Mouse (Mus musculus) midbrain, embryonic 14.5 days (tissue): ENCODE data around the gene Lin7c. TPM values are rescaled to one million over a fixed set of nuclear protein-coding genes. Genes with fewer than 3 reads are reported as not detected.
A peak's percentile ranks its signal among the peaks of the same experiment; 100 is the strongest.

ENCODE experiments used
- ATAC-seq: fragments of 200-750 bp; cut with Nextera tagmentation; 2 replicates; pipeline ENCODE4 v1.8.0; 2017; ENCODE audit warnings: moderate number of reproducible peaks, moderate library complexity; ENCODE audit not compliant: low FRiP score, low TSS enrichment
- DNase-seq: peaks from one replicate; pipeline ENCODE4 v3.0.0-alpha.2; 2015
- H3K27ac ChIP-seq: fragments of 300-500 bp; sonication (generic); replicated peaks from 2 replicates; pipeline ENCODE4 v1.5.1; 2014; ENCODE audit warnings: mild to moderate bottlenecking, low read depth, low read length, moderate library complexity
- H3K27me3 ChIP-seq: fragments of 300-500 bp; sonication (generic); 2 replicates; pipeline ENCODE4 v1.6.1; 2014; ENCODE audit warnings: low read length, control low read depth, mixed read lengths; ENCODE audit not compliant: control insufficient read depth, insufficient read depth
- H3K36me3 ChIP-seq: fragments of 300-500 bp; sonication (generic); 2 replicates; pipeline ENCODE4 v1.6.1; 2014; ENCODE audit warnings: low read length, control low read depth; ENCODE audit not compliant: control insufficient read depth, insufficient read depth
- H3K4me1 ChIP-seq: fragments of 300-500 bp; sonication (generic); 2 replicates; pipeline ENCODE4 v1.6.1; 2014; ENCODE audit warnings: mild to moderate bottlenecking, antibody characterized with exemption, low read length, control low read depth; ENCODE audit not compliant: control insufficient read depth, insufficient read depth
- H3K4me2 ChIP-seq: fragments of 300-500 bp; sonication (generic); 2 replicates; pipeline ENCODE4 v1.6.1; 2014; ENCODE audit warnings: mild to moderate bottlenecking, low read length, moderate library complexity
- H3K4me3 ChIP-seq: fragments of 300-500 bp; sonication (generic); replicated peaks from 2 replicates; pipeline ENCODE4 v1.5.1; 2014; ENCODE audit warnings: low read depth, low read length
- H3K9ac ChIP-seq: fragments of 300-500 bp; sonication (generic); replicated peaks from 2 replicates; pipeline ENCODE4 v1.6.1; 2014; ENCODE audit warnings: mild to moderate bottlenecking, low read length, moderate library complexity
- H3K9me3 ChIP-seq: fragments of 300-500 bp; sonication (generic); 2 replicates; pipeline ENCODE4 v1.6.1; 2016; ENCODE audit warnings: low read length, control low read depth, mixed read lengths; ENCODE audit not compliant: control insufficient read depth
- WGBS: fragments of 180-500 bp; shearing (Covaris S2); extraction: QIAGEN DNeasy Blood & Tissue Kit; methylation state at CpG from one replicate; pipeline ENCODE4 v1.1.7; 2014; 5-methylcytosine and 5-hydroxymethylcytosine counted together
- polyA plus RNA-seq: library from polyadenylated mRNA; unstranded; fragments of >200 nt; fragmentation: Nextera tagmentation; extraction: Ambion mirVana; gene quantifications from 2 replicates; pipeline ENCODE4 v1.2.1, GENCODE M21; 2014

Lin7c gene
- polyA plus RNA-seq, 1 experiment from 2014 or later, result 249 TPM

GRCm38 (mm10) chr2:109941973-109942444 is 51.4 kb downstream of the Lin7c start:
- Histone ChIP-seq H3K27me3 (no peaks in the 10 kb centered on the region), H3K4me2 (no peak overlapping the region), H3K4me1 (peaks cover 25% of the 10 kb centered on the region), H3K9ac (no peak overlapping the region), H3K4me3 (no peak overlapping the region), H3K36me3 (no peaks in the 10 kb centered on the region), H3K27ac (no peak overlapping the region), H3K9me3 (no peaks in the 10 kb centered on the region)
- ATAC-seq (peak; percentile 68), DNase-seq (peak; percentile 52)
- 7% methylated on average over 5 of the region's 5 CpGs for WGBS

GRCm38 (mm10) chr2:109942810-109943570 is 52.3 kb downstream of the Lin7c start:
- peak overlapping the region; percentile 13; the same call in 1 of the 2 replicates for H3K4me2 ChIP-seq
- no peaks in the 10 kb centered on the region for H3K9me3 ChIP-seq
- DNase-seq (peak; percentile 73), ATAC-seq (peak; percentile 84)
- no peak overlapping the region for H3K4me3 ChIP-seq
- no peaks in the 10 kb centered on the region for H3K27me3 ChIP-seq
- H3K27ac ChIP-seq, result peak overlapping the region; percentile 14; the same call in 1 of the 2 replicates
- peaks cover 25% of the 10 kb centered on the region for H3K4me1 ChIP-seq
- H3K9ac ChIP-seq, result no peak overlapping the region
- 12% methylated on average over 8 of the region's 8 CpGs for WGBS
- H3K36me3 ChIP-seq, result no peaks in the 10 kb centered on the region

- H3K9ac ChIP-seq, result no peak overlapping the region
- no peaks in the 10 kb centered on the region for H3K9me3 ChIP-seq
- peaks cover 25% of the 10 kb centered on the region for H3K4me1 ChIP-seq
- 67% methylated on average over 9 of the region's 9 CpGs for WGBS
- no peak overlapping the region for H3K4me3 ChIP-seq
- no peaks in the 10 kb centered on the region for H3K27me3 ChIP-seq
- H3K4me2 ChIP-seq, result no peak overlapping the region
- no peak overlapping the region for H3K27ac ChIP-seq
- no peak for DNase-seq
- no peaks in the 10 kb centered on the region for H3K36me3 ChIP-seq
- ATAC-seq, result no peak
Measured at GRCm38 (mm10) chr2:109944995-109945394, 54.3 kb downstream of the Lin7c start.

- Histone ChIP-seq H3K9ac (no peak overlapping the region), H3K4me1 (peaks cover 25% of the 10 kb centered on the region), H3K27me3 (no peaks in the 10 kb centered on the region), H3K4me2 (no peak overlapping the region), H3K27ac (no peak overlapping the region), H3K36me3 (no peaks in the 10 kb centered on the region), H3K4me3 (no peak overlapping the region), H3K9me3 (no peaks in the 10 kb centered on the region)
- 36% methylated on average over 4 of the region's 4 CpGs for whole genome bisulfite sequencing
- no peak for DNase-seq
- ATAC-seq, result no peak
Measured at GRCm38 (mm10) chr2:109945532-109945931, 54.9 kb downstream of the Lin7c start.

GRCm38 (mm10) chr2:109946426-109946825 is 55.8 kb downstream of the Lin7c start:
- H3K4me3 ChIP-seq, result no peak overlapping the region
- ATAC-seq, result no peak
- DNase-seq, result no peak
- no peak overlapping the region for H3K9ac ChIP-seq
- no peak overlapping the region for H3K27ac ChIP-seq
- WGBS, result 94% methylated on average over 6 of the region's 6 CpGs
- no peak overlapping the region for H3K4me2 ChIP-seq
- no peaks in the 10 kb centered on the region for H3K27me3 ChIP-seq
- peaks cover 25% of the 10 kb centered on the region for H3K4me1 ChIP-seq
- H3K36me3 ChIP-seq, result no peaks in the 10 kb centered on the region
- H3K9me3 ChIP-seq, result no peaks in the 10 kb centered on the region

- ATAC-seq, result no peak
- H3K4me1 ChIP-seq, result peaks cover 13% of the 10 kb centered on the region; the same call in 1 of the 2 replicates
- no peak for DNase-seq
- H3K27ac ChIP-seq, result no peak overlapping the region
- H3K4me2 ChIP-seq, result no peak overlapping the region
- H3K9me3 ChIP-seq, result no peaks in the 10 kb centered on the region
- no peak overlapping the region for H3K9ac ChIP-seq
- H3K27me3 ChIP-seq, result no peaks in the 10 kb centered on the region
- H3K36me3 ChIP-seq, result no peaks in the 10 kb centered on the region
- no peak overlapping the region for H3K4me3 ChIP-seq
Measured at GRCm38 (mm10) chr2:109949519-109949918, 58.9 kb downstream of the Lin7c start.

- no peak overlapping the region for H3K4me3 ChIP-seq
- no peaks in the 10 kb centered on the region for H3K27me3 ChIP-seq
- H3K9ac ChIP-seq, result no peak overlapping the region
- H3K4me1 ChIP-seq, result peaks cover 10% of the 10 kb centered on the region; the same call in 1 of the 2 replicates
- no peak for DNase-seq
- 55% methylated on average over 3 of the region's 3 CpGs for WGBS
- no peaks in the 10 kb centered on the region for H3K36me3 ChIP-seq
- H3K4me2 ChIP-seq, result no peak overlapping the region
- ATAC-seq, result no peak
- H3K9me3 ChIP-seq, result no peaks in the 10 kb centered on the region
- no peak overlapping the region for H3K27ac ChIP-seq
Measured at GRCm38 (mm10) chr2:109950311-109950710, 59.7 kb downstream of the Lin7c start.
